Mouse (Mus musculus): ENCODE results near the gene Pex14.

GRCm38 (mm10) chr4:149145151-149145550 lies 45.5 kb upstream of the Pex14 start:
- TF ChIP-seq CTCF (IDR thresholded peaks at IDR 0.05; ENCODE audit: low read depth, low read length), result no peak
- no peak for TF ChIP-seq POLR2A (IDR thresholded peaks at IDR 0.05; ENCODE audit: extremely low read depth, insufficient read depth, low read length)

Measured in liver, adult 2 months (tissue).